Mouse (Mus musculus) heart, embryonic 14.5 days (tissue): ENCODE measurements around the gene Cyp20a1. TPM values are rescaled to one million over a fixed set of nuclear protein-coding genes. Genes with fewer than 3 reads are reported as not detected.

Source experiments
- ATAC-seq: fragments of 200-750 bp; cut with Nextera tagmentation; 2 replicates; pipeline ENCODE4 v1.8.0; 2017; ENCODE audit warnings: low read depth, moderate TSS enrichment; ENCODE audit not compliant: insufficient number of reproducible peaks, insufficient read depth, low FRiP score
- H3K27ac ChIP-seq, 2 experiments: fragments of 200-500 bp in 1 of 2; fragments of 300-500 bp in 1 of 2; sonication (generic) in 1 of 2; replicated peaks in 1 of 2; 2 replicates each; pipeline ENCODE4 v1.5.1; 2012 to 2014; ENCODE audit warnings: low read depth in 2 of 2, low read length in 2 of 2, control low read depth in 1 of 2, mild to moderate bottlenecking in 1 of 2, mixed read lengths in 1 of 2; ENCODE audit not compliant: control insufficient read depth in 1 of 2, insufficient read depth in 1 of 2
- H3K27me3 ChIP-seq: fragments of 300-500 bp; sonication (generic); 2 replicates; pipeline ENCODE4 v1.6.1; 2014; ENCODE audit warnings: mild to moderate bottlenecking, low read length, control low read depth; ENCODE audit not compliant: control insufficient read depth, insufficient read depth
- H3K36me3 ChIP-seq: fragments of 300-500 bp; sonication (generic); 2 replicates; pipeline ENCODE4 v1.6.1; 2014; ENCODE audit warnings: mild to moderate bottlenecking, control low read depth, low read length, mixed read lengths; ENCODE audit not compliant: control insufficient read depth, insufficient read depth
- H3K4me1 ChIP-seq, 2 experiments: fragments of 200-500 bp in 1 of 2; fragments of 300-500 bp in 1 of 2; sonication (generic) in 1 of 2; 2 replicates each; pipeline ENCODE4 v1.6.1; 2012 to 2014; ENCODE audit warnings: low read length in 2 of 2, control low read depth in 1 of 2, mixed read lengths in 1 of 2; ENCODE audit not compliant: control insufficient read depth in 2 of 2, insufficient read depth in 2 of 2
- H3K4me2 ChIP-seq: fragments of 300-500 bp; sonication (generic); 2 replicates; pipeline ENCODE4 v1.6.1; 2014; ENCODE audit warnings: mild to moderate bottlenecking, low read length
- H3K4me3 ChIP-seq, 2 experiments: fragments of 200-500 bp in 1 of 2; fragments of 300-500 bp in 1 of 2; sonication (generic) in 1 of 2; 2 replicates each; pipeline ENCODE4 v1.5.1; 2012 to 2014; ENCODE audit warnings: low read length in 2 of 2, mild to moderate bottlenecking in 2 of 2, control low read depth in 1 of 2, low read depth in 1 of 2, moderate library complexity in 1 of 2; ENCODE audit not compliant: control insufficient read depth in 1 of 2, insufficient read depth in 1 of 2
- H3K9ac ChIP-seq: fragments of 300-500 bp; sonication (generic); 2 replicates; pipeline ENCODE4 v1.6.1; 2014; ENCODE audit warnings: mild to moderate bottlenecking, low read length
- H3K9me3 ChIP-seq: fragments of 300-500 bp; sonication (generic); 2 replicates; pipeline ENCODE4 v1.6.1; 2016; ENCODE audit warnings: low read length, control low read depth; ENCODE audit not compliant: control insufficient read depth
- WGBS: fragments of 180-500 bp; shearing (Covaris S2); extraction: QIAGEN DNeasy Blood & Tissue Kit; methylation state at CpG from one replicate; pipeline ENCODE4 v1.1.7; 2014; 5-methylcytosine and 5-hydroxymethylcytosine counted together
- polyA plus RNA-seq: library from polyadenylated mRNA; unstranded; fragments of >200 nt; fragmentation: Nextera tagmentation; extraction: Ambion mirVana; gene quantifications from 2 replicates; pipeline ENCODE4 v1.2.1, GENCODE M21; 2014

Cyp20a1 gene
- 20.4 and 22.8 TPM in 2 replicates for polyA plus RNA-seq

- ATAC-seq: peak; percentile 97
- 2% methylated on average over 60 of the region's 60 CpGs for WGBS
- Histone ChIP-seq H3K9me3 (no peaks in the 10 kb centered on the region), H3K27me3 (no peaks in the 10 kb centered on the region), H3K4me2 (peak within 1 kb of the TSS; percentile 79), H3K4me3 (peak within 1 kb of the TSS; percentile 64 to 74), H3K9ac (peak within 1 kb of the TSS; percentile 79), H3K27ac (peak within 1 kb of the TSS; percentile 91 to 94), H3K4me1 (peaks cover 3 to 21% of the 10 kb centered on the region in 2 experiments; a peak in 3 of 4 replicates), H3K36me3 (peaks cover 9% of the 10 kb centered on the region)
Observed at GRCm38 (mm10) chr1:60342808-60343629, at the start of gene Cyp20a1. Gene Cyp20a1, plus strand, starts transcription at chr1:60343323.

GRCm38 (mm10) chr1:60293921-60294320, 49.2 kb upstream of the Cyp20a1 start:
- no peak for ATAC-seq
- Histone ChIP-seq H3K36me3 (peaks cover 81% of the 10 kb centered on the region), H3K4me1 (no peaks in the 10 kb centered on the region), H3K9ac (no peak overlapping the region), H3K9me3 (no peaks in the 10 kb centered on the region), H3K4me3 (no peak overlapping the region), H3K27me3 (no peaks in the 10 kb centered on the region), H3K27ac (no peak overlapping the region), H3K4me2 (no peak overlapping the region)
- 79% methylated on average over 1 of the region's 1 CpGs for WGBS

- H3K4me3 ChIP-seq: peak overlapping the region; percentile 64 to 74
- peak overlapping the region; percentile 79 for H3K9ac ChIP-seq
- ATAC-seq: no peak
- peaks cover 3 to 21% of the 10 kb centered on the region in 2 experiments; a peak in 3 of 4 replicates for H3K4me1 ChIP-seq
- peak overlapping the region; percentile 79 for H3K4me2 ChIP-seq
- H3K27ac ChIP-seq: peak overlapping the region; percentile 91 to 94
- H3K27me3 ChIP-seq: no peaks in the 10 kb centered on the region
- peaks cover 5% of the 10 kb centered on the region for H3K36me3 ChIP-seq
- 7% methylated on average over 14 of the region's 14 CpGs for WGBS
- no peaks in the 10 kb centered on the region for H3K9me3 ChIP-seq
Observed at GRCm38 (mm10) chr1:60343630-60344455, 720 bp downstream of the Cyp20a1 start.

GRCm38 (mm10) chr1:60344670-60345069, 1.5 kb downstream of the Cyp20a1 start:
- Histone ChIP-seq H3K27ac (peak overlapping the region; percentile 8 to 33; a peak in 2 of 4 replicates), H3K4me2 (peak overlapping the region; percentile 79)
- ATAC-seq: no peak

GRCm38 (mm10) chr1:60345712-60346111, 2.6 kb downstream of the Cyp20a1 start:
- ATAC-seq: no peak; the same call in 1 of the 2 replicates
- 25% methylated on average over 2 of the region's 2 CpGs for WGBS
- no peaks in the 10 kb centered on the region for H3K27me3 ChIP-seq
- H3K4me1 ChIP-seq: peaks cover 3 to 21% of the 10 kb centered on the region in 2 experiments; a peak in 3 of 4 replicates
- H3K4me3 ChIP-seq: no peak overlapping the region
- H3K9me3 ChIP-seq: peaks cover 10% of the 10 kb centered on the region; the same call in 1 of the 2 replicates
- H3K27ac ChIP-seq: peak overlapping the region; percentile 60 to 75
- no peaks in the 10 kb centered on the region for H3K36me3 ChIP-seq
- H3K9ac ChIP-seq: no peak overlapping the region
- H3K4me2 ChIP-seq: 0 out of 2 replicates have a peak overlapping the region, but pooled peaks have one; percentile 3

More at GRCm38 (mm10) chr1:60344670-60345069, 1.5 kb downstream of the Cyp20a1 start:
- WGBS: 67% methylated on average over 6 of the region's 6 CpGs
- no peaks in the 10 kb centered on the region for H3K36me3 ChIP-seq
- no peaks in the 10 kb centered on the region for H3K27me3 ChIP-seq
- no peak overlapping the region for H3K4me3 ChIP-seq
- peaks cover 3 to 21% of the 10 kb centered on the region in 2 experiments; a peak in 3 of 4 replicates for H3K4me1 ChIP-seq
- peaks cover 5% of the 10 kb centered on the region; the same call in 1 of the 2 replicates for H3K9me3 ChIP-seq
- no peak overlapping the region for H3K9ac ChIP-seq

- H3K9me3 ChIP-seq: peaks cover 10% of the 10 kb centered on the region; the same call in 1 of the 2 replicates
- no peaks in the 10 kb centered on the region for H3K27me3 ChIP-seq
- no peak overlapping the region for H3K4me3 ChIP-seq
- H3K4me2 ChIP-seq: no peak overlapping the region
- no peak for ATAC-seq
- no peak overlapping the region for H3K9ac ChIP-seq
- WGBS: 92% methylated on average over 5 of the region's 5 CpGs
- H3K27ac ChIP-seq: no peak overlapping the region
- H3K4me1 ChIP-seq: no peaks in the 10 kb centered on the region
- H3K36me3 ChIP-seq: peaks cover 33% of the 10 kb centered on the region
Observed at GRCm38 (mm10) chr1:60352786-60353185, 9.7 kb downstream of the Cyp20a1 start.

- Histone ChIP-seq H3K9me3 (no peaks in the 10 kb centered on the region), H3K27me3 (no peaks in the 10 kb centered on the region), H3K36me3 (peaks cover 31% of the 10 kb centered on the region), H3K9ac (no peak overlapping the region), H3K27ac (no peak overlapping the region), H3K4me1 (no peaks in the 10 kb centered on the region), H3K4me3 (no peak overlapping the region), H3K4me2 (no peak overlapping the region)
- WGBS: 81% methylated on average over 1 of the region's 1 CpGs
- ATAC-seq: no peak
Observed at GRCm38 (mm10) chr1:60361626-60362025, 18.5 kb downstream of the Cyp20a1 start.
